Mouse (Mus musculus) thymus, adult 2 months (tissue): ENCODE measurements around the gene Ctc1. TPM values are rescaled to one million over a fixed set of nuclear protein-coding genes. Genes with fewer than 3 reads are reported as not detected.

ENCODE experiments used
- DNase-seq: peaks from one replicate; pipeline ENCODE4 v3.0.0; 2021
- H3K27ac ChIP-seq: fragments of 200-500 bp; 2 replicates; pipeline ENCODE4 v1.5.1; 2012; ENCODE audit warnings: low read length, control low read depth; ENCODE audit not compliant: control insufficient read depth, insufficient read depth
- H3K27me3 ChIP-seq: fragments of 200-500 bp; 2 replicates; pipeline ENCODE4 v1.6.1; 2012; ENCODE audit warnings: mild to moderate bottlenecking, low read length, moderate library complexity, mixed read lengths; ENCODE audit not compliant: control insufficient read depth, insufficient read depth
- H3K36me3 ChIP-seq: fragments of 200-500 bp; 2 replicates; pipeline ENCODE4 v1.6.1; 2012; ENCODE audit warnings: mild to moderate bottlenecking, low read length, moderate library complexity; ENCODE audit not compliant: control insufficient read depth, insufficient read depth
- H3K4me1 ChIP-seq: fragments of 200-500 bp; replicated peaks from 2 replicates; pipeline ENCODE4 v1.6.1; 2012; ENCODE audit warnings: low read length; ENCODE audit not compliant: control insufficient read depth, insufficient read depth
- H3K4me3 ChIP-seq: fragments of 200-500 bp; 2 replicates; pipeline ENCODE4 v1.5.1; 2012; ENCODE audit warnings: mild to moderate bottlenecking, low read length, control low read depth, moderate library complexity; ENCODE audit not compliant: control insufficient read depth, insufficient read depth
- CTCF ChIP-seq: fragments of 200-500 bp; IDR thresholded peaks from 2 replicates; pipeline ENCODE4 v1.5.1; 2012; ENCODE audit warnings: mild to moderate bottlenecking, control low read depth, low read length, moderate library complexity, borderline replicate concordance; ENCODE audit not compliant: control insufficient read depth, poor library complexity, insufficient read depth; ENCODE audit errors: extremely low read depth
- POLR2A ChIP-seq: fragments of 200-500 bp; IDR thresholded peaks from 2 replicates; pipeline ENCODE4 v1.6.1; 2012; ENCODE audit warnings: mild to moderate bottlenecking, low read length, control low read depth, moderate library complexity; ENCODE audit not compliant: control insufficient read depth, poor library complexity, insufficient read depth; ENCODE audit errors: extremely low read depth
- WGBS: fragments of 180-500 bp; shearing (Covaris S2); methylation state at CpG from one replicate; pipeline ENCODE4 v1.1.7; 2018; 5-methylcytosine and 5-hydroxymethylcytosine counted together
- polyA plus RNA-seq: library from polyadenylated mRNA; depleted of rRNA; stranded (reverse); fragments of >200 nt; gene quantifications from 2 replicates; pipeline ENCODE4 v1.2.3, GENCODE M21; 2012

Gene Ctc1
- polyA plus RNA-seq, 1 experiment, result 57.8 TPM

DNA sequence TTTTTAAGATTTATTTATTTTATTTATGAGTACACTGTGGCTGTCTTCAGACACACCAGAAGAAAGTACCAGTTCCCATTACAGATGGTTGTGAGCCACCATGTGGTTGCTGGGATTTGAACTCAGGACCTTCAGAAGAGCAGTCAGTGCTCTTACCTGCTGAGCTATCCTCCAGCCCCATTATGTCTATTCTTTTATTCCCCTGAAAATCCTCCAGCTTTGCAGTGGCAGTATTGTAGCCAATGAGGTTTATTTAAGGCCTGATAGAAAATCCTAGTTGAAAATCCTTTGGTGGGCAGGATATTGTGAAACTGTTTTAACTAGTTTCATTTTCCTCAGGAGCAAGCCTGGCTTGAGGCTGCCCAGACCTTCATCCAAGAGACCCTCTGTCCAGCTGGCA, 5.0 kb downstream of the Ctc1 start:
- TF ChIP-seq POLR2A (no peak), CTCF (no peak)
- no peaks in the 10 kb centered on the region for H3K27me3 ChIP-seq
- H3K4me1 ChIP-seq, result peaks cover 3% of the 10 kb centered on the region; the same call in 1 of the 2 replicates
- no peak for DNase-seq
- no peak overlapping the region for H3K27ac ChIP-seq
- H3K4me3 ChIP-seq, result no peak overlapping the region
- peaks cover 33% of the 10 kb centered on the region for H3K36me3 ChIP-seq

DNA sequence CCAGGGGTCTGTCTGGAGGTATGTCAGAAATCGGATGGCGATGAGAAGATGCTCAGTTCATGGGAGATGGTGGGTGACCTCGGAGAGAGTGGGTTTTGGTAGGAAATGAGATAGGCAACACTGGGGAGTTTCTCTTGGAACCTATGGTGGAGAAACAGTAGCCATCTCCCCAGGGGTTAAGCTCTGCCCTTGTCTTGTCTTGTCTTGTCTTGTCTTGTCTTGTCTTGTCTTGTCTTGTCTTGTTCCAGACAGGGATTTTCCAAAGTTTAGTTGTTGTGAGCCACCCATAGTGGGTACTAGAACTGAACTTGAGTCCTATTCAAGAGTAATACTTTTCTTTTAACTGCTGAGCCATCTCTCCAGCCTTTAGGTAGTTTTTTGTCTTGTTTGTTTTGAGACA, 10.9 kb downstream of the Ctc1 start:
- no peak for TF ChIP-seq CTCF
- no peak for TF ChIP-seq POLR2A
- H3K36me3 ChIP-seq, result peaks cover 66% of the 10 kb centered on the region

DNA sequence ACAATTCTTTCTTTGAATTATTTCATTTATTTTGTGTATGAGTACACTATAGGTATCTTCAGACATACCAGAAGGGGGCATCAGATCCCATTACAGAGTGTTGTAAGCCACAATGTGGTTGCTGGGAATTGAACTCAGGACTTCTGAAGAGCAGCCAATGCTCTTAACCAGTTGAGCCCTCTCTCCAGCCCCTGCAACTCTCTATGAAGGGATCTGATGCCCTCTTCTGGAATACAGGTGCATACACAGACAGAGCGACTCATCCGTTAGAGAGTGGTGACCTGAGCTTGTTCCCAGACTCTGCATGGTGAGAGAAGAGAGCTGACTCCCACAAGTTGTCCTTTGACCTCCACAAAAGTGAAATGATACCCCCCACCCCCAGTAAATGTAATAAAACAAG, 13.1 kb downstream of the Ctc1 start:
- no peak for DNase-seq
- Histone ChIP-seq H3K4me3 (no peak overlapping the region), H3K36me3 (peaks cover 49% of the 10 kb centered on the region), H3K4me1 (no peaks in the 10 kb centered on the region), H3K27ac (no peak overlapping the region), H3K27me3 (no peaks in the 10 kb centered on the region)
- WGBS, result 84% methylated on average over 2 of the region's 2 CpGs
- TF ChIP-seq CTCF (no peak), POLR2A (no peak)

More for the DNA sequence above, 10.9 kb downstream of the Ctc1 start:
- H3K27ac ChIP-seq, result no peak overlapping the region
- H3K4me3 ChIP-seq, result no peak overlapping the region
- DNase-seq, result no peak
- no peaks in the 10 kb centered on the region for H3K4me1 ChIP-seq
- WGBS, result 95% methylated on average over 3 of the region's 3 CpGs
- H3K27me3 ChIP-seq, result no peaks in the 10 kb centered on the region

DNA sequence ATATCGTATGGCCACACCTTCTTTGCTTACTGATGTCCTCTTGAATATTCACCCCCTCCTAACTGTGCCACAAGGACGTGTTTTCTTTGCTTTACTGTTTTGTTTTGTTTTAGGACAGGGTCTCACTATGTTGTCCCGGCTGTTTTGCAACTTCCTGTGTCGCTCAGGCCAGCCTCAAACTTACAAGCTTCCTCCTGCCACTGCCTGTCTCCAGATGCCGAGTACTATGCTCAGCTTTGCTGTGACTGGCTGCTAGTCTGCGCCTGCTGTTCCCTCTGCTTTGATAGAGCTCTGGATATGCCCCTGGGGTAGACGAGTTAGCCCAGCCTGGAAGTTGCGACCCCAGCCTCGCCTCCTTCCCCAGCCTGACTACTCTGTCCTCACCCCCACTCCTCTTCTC, 17.8 kb downstream of the Ctc1 start:
- H3K27ac ChIP-seq, result no peak overlapping the region
- TF ChIP-seq POLR2A (no peak), CTCF (no peak)
- H3K36me3 ChIP-seq, result peaks cover 12% of the 10 kb centered on the region
- DNase-seq, result no peak
- peaks cover 13% of the 10 kb centered on the region for H3K4me1 ChIP-seq
- no peak overlapping the region for H3K4me3 ChIP-seq
- no peaks in the 10 kb centered on the region for H3K27me3 ChIP-seq
- WGBS, result 91% methylated on average over 9 of the region's 9 CpGs

DNA sequence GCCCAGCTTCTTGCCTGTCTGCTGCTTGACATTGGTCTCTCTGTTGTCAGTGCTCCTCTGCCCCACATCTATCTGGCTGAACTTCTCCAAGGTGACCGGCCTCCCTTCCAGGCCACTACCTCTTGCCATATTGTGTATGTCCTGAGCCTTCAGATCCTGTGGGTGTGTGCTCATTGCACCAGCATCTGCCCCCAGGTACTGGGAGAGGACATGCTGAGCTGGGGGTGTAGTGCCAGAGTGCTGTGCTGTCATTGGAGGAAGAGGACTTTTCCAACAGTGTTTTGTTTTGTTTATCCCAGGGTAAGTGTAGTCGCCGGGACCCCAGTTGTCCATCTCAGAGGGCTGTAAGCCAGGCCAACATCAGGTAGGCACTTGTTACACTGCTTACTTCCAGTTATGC, 18.9 kb downstream of the Ctc1 start:
- Histone ChIP-seq H3K27me3 (no peaks in the 10 kb centered on the region), H3K36me3 (peaks cover 7% of the 10 kb centered on the region), H3K4me3 (no peak overlapping the region), H3K4me1 (peaks cover 15% of the 10 kb centered on the region), H3K27ac (no peak overlapping the region)
- no peak for TF ChIP-seq CTCF
- TF ChIP-seq POLR2A, result no peak
- no peak for DNase-seq
- WGBS, result 97% methylated on average over 3 of the region's 3 CpGs

DNA sequence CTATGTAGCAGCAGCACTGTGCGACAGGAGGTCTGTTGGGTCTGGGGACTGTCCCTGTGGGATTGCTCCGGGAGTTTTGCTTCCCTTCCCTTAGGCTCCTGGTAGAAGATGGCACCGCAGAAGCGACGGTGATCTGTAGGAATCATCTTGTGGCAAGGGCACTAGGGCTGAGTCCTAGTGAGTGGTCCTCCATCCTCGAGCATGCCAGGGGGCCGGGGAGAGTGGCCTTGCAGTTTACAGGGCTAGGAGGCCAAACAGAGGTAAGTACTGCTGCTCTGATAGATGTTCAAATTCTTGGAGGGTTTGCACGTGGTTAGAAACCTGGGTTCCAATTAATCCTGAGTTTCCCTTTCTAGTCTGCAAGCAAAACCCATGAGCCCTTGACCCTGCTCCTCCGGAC, 19.7 kb downstream of the Ctc1 start:
- TF ChIP-seq CTCF (no peak), POLR2A (no peak)
- WGBS, result 92% methylated on average over 9 of the region's 9 CpGs
- DNase-seq, result no peak
- Histone ChIP-seq H3K27me3 (no peaks in the 10 kb centered on the region), H3K4me1 (peaks cover 16% of the 10 kb centered on the region), H3K36me3 (peaks cover 5% of the 10 kb centered on the region), H3K27ac (no peak overlapping the region), H3K4me3 (no peak overlapping the region)

DNA sequence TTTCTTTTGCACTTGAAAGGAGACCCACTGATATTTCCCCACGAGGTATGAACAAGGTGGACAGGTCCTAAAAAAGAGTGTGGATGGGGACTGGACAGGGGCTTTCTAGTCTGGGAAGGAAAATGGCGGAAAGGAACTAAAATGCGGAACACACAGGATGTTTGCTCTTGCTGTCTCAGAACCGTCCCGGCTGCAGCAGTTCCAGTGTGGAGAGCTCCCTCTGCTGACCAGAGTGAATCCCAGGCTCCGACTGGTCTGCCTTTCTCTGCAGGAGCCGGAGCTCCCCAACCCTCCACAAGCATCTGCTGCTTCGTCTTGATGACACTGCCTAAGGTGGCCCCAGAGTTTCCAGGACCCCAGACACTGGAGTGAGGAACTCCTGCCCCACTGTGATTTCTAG, 20.1 kb downstream of the Ctc1 start:
- Histone ChIP-seq H3K4me3 (peak overlapping the region; percentile 4; the same call in 1 of the 2 replicates), H3K36me3 (peaks cover 4% of the 10 kb centered on the region), H3K27ac (no peak overlapping the region), H3K27me3 (no peaks in the 10 kb centered on the region), H3K4me1 (peaks cover 19% of the 10 kb centered on the region)
- peak; percentile 76; the same call in 1 of the 2 replicates for TF ChIP-seq CTCF
- TF ChIP-seq POLR2A, result no peak
- 14% methylated on average over 8 of the region's 8 CpGs for WGBS
- DNase-seq, result peak; percentile 83
